In genomic region chr12:3572581-3573397, GRCm38 (mm10) we compare ENCODE assay signal across 7 mouse cellular contexts. TPM values are rescaled to one million over a fixed set of nuclear protein-coding genes. Genes with fewer than 3 reads are reported as not detected.
DNase-seq lines count a peak whose midpoint lies in the region; ATAC-seq and TF ChIP-seq lines count a peak whose summit lies in the region.

No protein-coding gene starts in this region.

- H3K27me3 ChIP-seq in erythroblast, embryonic 14.5 days (ENCODE audit: control insufficient read depth): no peaks in the 10 kb centered on the region
- no peaks in the 10 kb centered on the region for H3K27me3 ChIP-seq in hindbrain, embryonic 15.5 days
- no peaks in the 10 kb centered on the region for H3K27me3 ChIP-seq in megakaryocyte, embryonic 14.5 days (replicated peaks)
- H3K27me3 ChIP-seq in spleen, adult 2 months (ENCODE audit: control insufficient read depth, insufficient read depth, low read length): no peaks in the 10 kb centered on the region

- peak; percentile 70 for DNase-seq in Muller cell, postnatal 12 days (ENCODE audit: inconsistent ontology term)
- DNase-seq in left cerebral cortex, postnatal 25 days (ENCODE audit: low spot score in 2 of 2): peak; percentile 44 to 49
- DNase-seq in spleen, adult 2 months (ENCODE audit: low read depth in 1 of 2, low spot score in 2 of 2): peak in 1 of 2 experiments; percentile 42

- H3K36me3 ChIP-seq in erythroblast, embryonic 14.5 days (ENCODE audit: control insufficient read depth): peaks cover 10% of the 10 kb centered on the region
- H3K36me3 ChIP-seq in hindbrain, embryonic 15.5 days: no peaks in the 10 kb centered on the region
- no peaks in the 10 kb centered on the region for H3K36me3 ChIP-seq in megakaryocyte, embryonic 14.5 days (replicated peaks; ENCODE audit: low read length)
- H3K36me3 ChIP-seq in spleen, adult 2 months (ENCODE audit: control insufficient read depth, insufficient read depth, low read length): 0 out of 2 replicates have a peak, but pooled peaks cover 1% of the 10 kb centered on the region

- TF ChIP-seq CTCF in bone marrow macrophage, adult 2 months (IDR thresholded peaks at IDR 0.05; ENCODE audit: low read depth, low read length): no peak
- TF ChIP-seq CTCF in spleen, adult 2 months (IDR thresholded peaks at IDR 0.05; ENCODE audit: extremely low read depth, insufficient read depth, insufficient read length, insufficient replicate concordance): no peak

- H3K4me1 ChIP-seq in bone marrow macrophage, adult 2 months (ENCODE audit: control insufficient read depth, insufficient read depth, low read length): no peaks in the 10 kb centered on the region; the same call in 1 of the 2 replicates
- H3K4me1 ChIP-seq in erythroblast, embryonic 14.5 days (ENCODE audit: control insufficient read depth): peaks cover 34% of the 10 kb centered on the region
- H3K4me1 ChIP-seq in hindbrain, embryonic 15.5 days (replicated peaks): peaks cover 20% of the 10 kb centered on the region
- H3K4me1 ChIP-seq in megakaryocyte, embryonic 14.5 days: peaks cover 30% of the 10 kb centered on the region
- H3K4me1 ChIP-seq in spleen, adult 2 months (ENCODE audit: control insufficient read depth, insufficient read depth, insufficient read length): peaks cover 5% of the 10 kb centered on the region; the same call in 1 of the 2 replicates

- no peak for TF ChIP-seq POLR2A in bone marrow macrophage, adult 2 months (IDR thresholded peaks at IDR 0.05; ENCODE audit: borderline replicate concordance, low read depth, low read length)
- TF ChIP-seq POLR2A in spleen, adult 2 months (IDR thresholded peaks at IDR 0.05; ENCODE audit: low read depth, low read length): no peak

- intact Hi-C loops in left cerebral cortex, postnatal 25 days (cut with DNase I): loop anchor here (2.0 kb wide), 1 partner anchor 146 kb away; the partner anchor contains the start of gene Asxl2

- WGBS in hindbrain, embryonic 15.5 days: under 1% methylated on average over 51 of the region's 53 CpGs
- WGBS in spleen, adult 2 months: 3% methylated on average over 53 of the region's 53 CpGs

- peak overlapping the region; percentile 73 for H3K4me2 ChIP-seq in hindbrain, embryonic 15.5 days

- peak overlapping the region; percentile 82 for H3K4me3 ChIP-seq in bone marrow macrophage, adult 2 months (ENCODE audit: insufficient read depth, low read length)
- peak overlapping the region; percentile 77 for H3K4me3 ChIP-seq in erythroblast, embryonic 14.5 days (replicated peaks)
- H3K4me3 ChIP-seq in hindbrain, embryonic 15.5 days: peak overlapping the region; percentile 98
- peak overlapping the region; percentile 97 for H3K4me3 ChIP-seq in megakaryocyte, embryonic 14.5 days (replicated peaks)
- H3K4me3 ChIP-seq in spleen, adult 2 months (ENCODE audit: extremely low read depth, insufficient read depth, insufficient read length): peak overlapping the region; percentile 76

- peak; percentile 79 for ATAC-seq in hindbrain, embryonic 15.5 days (ENCODE audit: low FRiP score, low read depth)

- no peaks in the 10 kb centered on the region for H3K9me3 ChIP-seq in erythroblast, embryonic 14.5 days (ENCODE audit: control insufficient read depth, low read length)
- H3K9me3 ChIP-seq in hindbrain, embryonic 15.5 days: no peaks in the 10 kb centered on the region
- no peaks in the 10 kb centered on the region for H3K9me3 ChIP-seq in megakaryocyte, embryonic 14.5 days

- peak overlapping the region; percentile 97 for H3K9ac ChIP-seq in hindbrain, embryonic 15.5 days

- no peak overlapping the region for H3K27ac ChIP-seq in bone marrow macrophage, adult 2 months (ENCODE audit: insufficient read depth, low read depth, low read length)
- peak overlapping the region; percentile 95 for H3K27ac ChIP-seq in hindbrain, embryonic 15.5 days (replicated peaks)
- peak overlapping the region; percentile 85 for H3K27ac ChIP-seq in spleen, adult 2 months (ENCODE audit: insufficient read depth, low read length)

RNA-seq across cellular contexts. Expression of gene Dtnb, which starts 0.6 kb away (rescaled TPM):
- 1.6 and 4.4 TPM in 2 replicates for polyA plus RNA-seq in bone marrow macrophage, adult 2 months (2012; ENCODE audit: insufficient read depth, insufficient read length, missing spikeins)
- polyA plus RNA-seq in erythroblast, embryonic 14.5 days (2012): 33.4 and 39.8 TPM in 2 replicates
- 48.7 and 58.5 TPM in 2 replicates for polyA plus RNA-seq in hindbrain, embryonic 15.5 days (2015; fragmentation: Nextera tagmentation; extraction: Ambion mirVana)
- total RNA-seq in left cerebral cortex, postnatal 25 days (2021): 100 to 1,000 TPM; 105 to 112 TPM
- 53.8 and 57.1 TPM in 2 replicates for polyA plus RNA-seq in megakaryocyte, embryonic 14.5 days (2012; ENCODE audit: insufficient read depth, low replicate concordance)
- polyA plus RNA-seq in spleen, adult 2 months (2012; rRNA removed): 31.0 and 31.8 TPM in 2 replicates
